Mouse (Mus musculus) hindbrain, postnatal 0 days (tissue): ENCODE data around the gene Ppat. TPM values are rescaled to one million over a fixed set of nuclear protein-coding genes. Genes with fewer than 3 reads are reported as not detected.
A peak's percentile ranks its signal among the peaks of the same experiment; 100 is the strongest.
"Not testable (repeated sequence)": the region's sequence is repeated elsewhere in the genome, so short reads cannot be mapped to it uniquely, and the experiment has no call there.

Source experiments
- ATAC-seq: fragments of 200-750 bp; cut with Nextera tagmentation; 2 replicates; pipeline ENCODE4 v1.8.0; 2017; ENCODE audit warnings: mild to moderate bottlenecking, moderate TSS enrichment, moderate library complexity
- DNase-seq: peaks from one replicate; pipeline ENCODE4 v3.0.0-alpha.2; 2015; ENCODE audit warnings: low spot score
- H3K27ac ChIP-seq: fragments of 300-500 bp; sonication (generic); 2 replicates; pipeline ENCODE4 v1.5.1; 2014; ENCODE audit warnings: mild to moderate bottlenecking
- H3K27me3 ChIP-seq: fragments of 300-500 bp; sonication (generic); 2 replicates; pipeline ENCODE4 v1.6.1; 2014; ENCODE audit warnings: low read length, mixed read lengths; ENCODE audit not compliant: insufficient read depth
- H3K36me3 ChIP-seq: fragments of 300-500 bp; sonication (generic); 2 replicates; pipeline ENCODE4 v1.6.1; 2014; ENCODE audit warnings: low read length, mixed read lengths; ENCODE audit not compliant: insufficient read depth
- H3K4me1 ChIP-seq: fragments of 300-500 bp; sonication (generic); 2 replicates; pipeline ENCODE4 v1.6.1; 2014; ENCODE audit warnings: antibody characterized with exemption, low read length, mixed read lengths; ENCODE audit not compliant: insufficient read depth
- H3K4me2 ChIP-seq: fragments of 300-500 bp; sonication (generic); 2 replicates; pipeline ENCODE4 v1.6.1; 2014; ENCODE audit warnings: low read depth, mild to moderate bottlenecking, low read length, moderate library complexity, mixed read lengths
- H3K4me3 ChIP-seq: fragments of 300-500 bp; sonication (generic); 2 replicates; pipeline ENCODE4 v1.5.1; 2014; ENCODE audit warnings: low read length
- H3K9ac ChIP-seq: fragments of 300-500 bp; sonication (generic); replicated peaks from 2 replicates; pipeline ENCODE4 v1.6.1; 2014; ENCODE audit warnings: mild to moderate bottlenecking, low read length, moderate library complexity, mixed read lengths
- H3K9me3 ChIP-seq: fragments of 300-500 bp; sonication (generic); 2 replicates; pipeline ENCODE4 v1.6.1; 2016; ENCODE audit warnings: low read length, mixed read lengths
- CTCF ChIP-seq: IDR thresholded peaks from 2 replicates; pipeline ENCODE4 v1.5.1; 2016; ENCODE audit warnings: antibody characterized with exemption, control low read depth, low read depth
- WGBS: fragments of 180-500 bp; shearing (Covaris S2); extraction: QIAGEN DNeasy Blood & Tissue Kit; methylation state at CpG from one replicate; pipeline ENCODE4 v1.1.7; 2014; 5-methylcytosine and 5-hydroxymethylcytosine counted together
- polyA plus RNA-seq: library from polyadenylated mRNA; unstranded; fragments of >200 nt; fragmentation: Nextera tagmentation; extraction: Ambion mirVana; gene quantifications from 2 replicates; pipeline ENCODE4 v1.2.1, GENCODE M21; 2015
- total RNA-seq: library from RNA; depleted of rRNA; stranded (reverse); fragments of >200 nt; gene quantifications from 2 replicates; pipeline ENCODE4 v1.2.3, GENCODE M21; 2014

The Ppat gene
- total and polyA plus RNA-seq, 2 experiments from 2014 or later = 10.7 to 13.0 TPM

DNA sequence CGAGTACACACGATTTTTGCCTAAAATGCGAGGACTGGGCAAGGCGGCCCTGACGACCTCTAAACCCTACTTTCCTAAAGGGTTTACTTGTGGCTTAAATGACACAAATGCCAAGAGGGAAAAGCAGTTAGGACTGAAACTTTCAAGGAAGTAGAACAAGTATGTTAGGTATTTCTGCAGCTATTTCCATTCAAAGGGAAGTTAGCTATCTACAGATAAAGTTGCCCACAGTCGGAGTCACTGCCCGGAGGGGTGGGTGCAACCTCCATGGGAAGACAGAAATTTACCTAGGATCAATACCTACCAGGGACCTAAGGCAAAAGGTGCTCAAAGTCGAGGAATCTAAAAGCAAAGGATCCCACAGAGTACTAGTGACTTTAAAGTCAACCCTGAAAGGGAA, 11.7 kb downstream of the Ppat start:
- WGBS = 97% methylated on average over 8 of the region's 8 CpGs
- no peak overlapping the region for H3K9ac ChIP-seq
- no peaks in the 10 kb centered on the region for H3K27me3 ChIP-seq
- DNase-seq = no peak
- H3K4me2 ChIP-seq = no peak overlapping the region
- H3K27ac ChIP-seq = no peak overlapping the region
- H3K9me3 ChIP-seq = no peaks in the 10 kb centered on the region
- no peak for TF ChIP-seq CTCF
- ATAC-seq = no peak
- H3K4me1 ChIP-seq = no peaks in the 10 kb centered on the region
- no peaks in the 10 kb centered on the region for H3K36me3 ChIP-seq
- no peak overlapping the region for H3K4me3 ChIP-seq

DNA sequence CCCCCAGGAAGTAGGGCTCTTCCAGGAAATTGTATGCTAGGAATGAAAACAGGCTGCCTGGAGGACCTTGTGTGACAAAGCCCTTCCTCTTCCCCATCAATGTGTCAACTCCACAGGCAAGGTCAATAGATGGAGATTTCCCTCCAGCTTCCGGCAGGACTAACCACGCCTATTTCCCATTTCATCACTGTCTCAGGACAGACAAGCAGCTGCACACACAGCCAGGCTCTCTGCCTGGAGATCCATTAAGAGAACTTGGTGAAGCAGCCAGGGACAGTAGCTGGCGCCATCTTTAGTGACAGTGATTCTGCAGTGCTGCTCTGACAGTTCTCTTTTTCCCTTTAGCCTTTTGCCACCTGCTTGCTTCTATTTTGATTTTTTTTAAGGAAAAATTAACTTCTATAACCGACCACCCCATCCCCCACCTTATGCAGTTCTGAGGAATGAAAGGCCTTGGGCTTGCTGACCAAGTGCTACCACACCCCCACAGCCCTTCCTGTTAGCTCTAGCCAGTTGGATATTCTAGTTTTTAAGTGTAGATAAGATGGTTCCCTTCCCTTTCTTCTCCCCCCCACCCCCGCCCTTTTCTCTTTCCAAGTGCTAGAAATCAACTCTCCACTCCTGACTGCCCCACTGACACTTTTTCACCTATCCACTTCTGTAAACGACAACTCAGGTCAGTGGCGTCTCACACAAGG, 22.0 kb downstream of the Ppat start:
- ATAC-seq (no peak), DNase-seq (no peak)
- H3K9me3 ChIP-seq = no peaks in the 10 kb centered on the region
- H3K4me2 ChIP-seq = no peak overlapping the region
- H3K4me3 ChIP-seq = no peak overlapping the region
- WGBS = 79% methylated on average over 7 of the region's 7 CpGs
- no peak overlapping the region for H3K27ac ChIP-seq
- H3K36me3 ChIP-seq = peaks cover 13% of the 10 kb centered on the region; the same call in 1 of the 2 replicates
- no peaks in the 10 kb centered on the region for H3K27me3 ChIP-seq
- TF ChIP-seq CTCF = no peak
- H3K4me1 ChIP-seq = no peaks in the 10 kb centered on the region
- no peak overlapping the region for H3K9ac ChIP-seq

DNA sequence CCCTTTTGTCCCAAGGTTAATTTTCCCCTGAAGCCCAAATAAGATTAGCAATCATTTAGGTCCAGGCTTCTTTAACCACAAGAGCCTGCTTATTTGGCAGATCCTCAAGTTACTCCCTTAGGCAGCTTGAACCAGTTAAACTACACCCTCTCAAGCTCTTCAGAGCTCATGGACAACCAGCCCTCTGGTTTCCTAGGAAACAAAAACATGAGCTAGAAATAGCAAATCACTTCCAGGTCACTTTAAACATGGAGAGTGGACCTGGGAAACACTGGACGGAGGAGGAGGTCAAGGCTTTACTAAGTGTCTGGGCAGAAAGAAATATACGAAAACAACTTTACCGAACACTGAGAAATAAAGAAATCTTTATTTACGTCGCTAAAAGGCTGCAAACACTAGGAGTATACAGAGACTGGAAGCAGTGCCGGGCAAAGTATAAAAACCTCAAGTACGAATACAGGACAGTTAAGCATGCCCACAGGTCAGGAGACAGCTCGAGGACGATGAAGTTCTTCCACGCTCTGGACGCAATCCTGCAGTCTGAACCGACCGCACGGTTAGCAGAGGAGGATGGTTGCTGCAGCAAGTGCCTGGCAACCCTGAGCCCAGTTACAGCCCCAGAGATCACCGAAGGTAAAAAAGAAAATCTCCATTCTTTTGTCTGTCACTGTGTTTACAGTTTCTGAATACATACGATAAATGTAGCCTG, 23.1 kb downstream of the Ppat start:
- peak; percentile 68; the same call in 1 of the 2 replicates for ATAC-seq
- H3K4me2 ChIP-seq = 0 out of 2 replicates have a peak overlapping the region, but pooled peaks have one; percentile 19
- WGBS = 76% methylated on average over 16 of the region's 16 CpGs
- no peaks in the 10 kb centered on the region for H3K27me3 ChIP-seq
- DNase-seq = peak; percentile 59
- no peaks in the 10 kb centered on the region for H3K9me3 ChIP-seq
- H3K9ac ChIP-seq = no peak overlapping the region
- no peak for TF ChIP-seq CTCF
- H3K27ac ChIP-seq = no peak overlapping the region
- no peaks in the 10 kb centered on the region for H3K4me1 ChIP-seq
- H3K4me3 ChIP-seq = no peak overlapping the region
- H3K36me3 ChIP-seq = peaks cover 13% of the 10 kb centered on the region; the same call in 1 of the 2 replicates

DNA sequence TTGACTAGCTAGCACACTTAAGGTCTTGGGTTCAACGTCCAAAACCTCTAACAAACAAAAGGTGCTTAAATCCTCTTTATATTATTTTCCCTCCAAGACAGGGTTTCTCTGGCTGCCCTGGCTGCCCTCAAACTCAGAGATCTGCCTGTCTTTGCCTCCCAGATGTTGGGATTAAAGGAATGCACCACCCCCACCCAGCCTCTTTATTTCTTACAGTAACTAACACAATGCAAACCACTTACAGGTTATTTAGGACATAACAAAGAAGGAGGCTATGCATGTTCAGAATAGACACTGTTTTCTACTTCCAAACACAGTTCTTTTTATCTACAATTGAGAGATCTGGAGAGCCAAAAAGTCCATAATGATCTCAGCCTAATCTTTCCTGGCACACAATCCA, 27.1 kb downstream of the Ppat start:
- Histone ChIP-seq H3K27me3 (no peaks in the 10 kb centered on the region), H3K36me3 (peaks cover 20% of the 10 kb centered on the region; the same call in 1 of the 2 replicates), H3K9me3 (no peaks in the 10 kb centered on the region), H3K4me3 (no peak overlapping the region), H3K4me2 (no peak overlapping the region), H3K4me1 (no peaks in the 10 kb centered on the region), H3K27ac (no peak overlapping the region), H3K9ac (no peak overlapping the region)
- no peak for TF ChIP-seq CTCF
- 79% methylated on average over 1 of the region's 1 CpGs for WGBS
- ATAC-seq (no peak), DNase-seq (no peak)

DNA sequence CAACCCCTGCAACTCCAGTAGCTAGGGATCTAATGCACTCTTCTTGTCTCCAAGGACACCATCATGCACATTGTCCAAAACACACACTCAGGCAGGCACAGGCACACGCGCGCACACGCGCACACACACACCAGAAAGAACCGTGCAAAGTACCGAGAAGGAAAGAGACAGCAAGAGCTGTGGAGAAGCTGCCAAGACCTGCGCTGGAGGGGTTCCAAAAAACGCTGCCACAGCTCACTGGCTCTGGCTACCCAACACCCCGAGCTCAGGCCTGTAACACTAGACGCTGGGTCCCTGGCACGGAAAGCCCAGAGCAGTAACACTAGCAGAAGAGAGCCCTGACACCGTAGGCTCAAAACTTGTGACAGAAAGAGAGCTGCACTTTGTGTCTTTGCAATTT, 27.9 kb downstream of the Ppat start:
- peak; percentile 72 for ATAC-seq
- no peaks in the 10 kb centered on the region for H3K27me3 ChIP-seq
- WGBS = 63% methylated on average over 13 of the region's 13 CpGs
- H3K27ac ChIP-seq = no peak overlapping the region
- peak; percentile 76 for DNase-seq
- H3K4me3 ChIP-seq = no peak overlapping the region
- no peak overlapping the region for H3K4me2 ChIP-seq
- H3K9ac ChIP-seq = no peak overlapping the region
- H3K36me3 ChIP-seq = peaks cover 20% of the 10 kb centered on the region; the same call in 1 of the 2 replicates
- no peaks in the 10 kb centered on the region for H3K4me1 ChIP-seq
- TF ChIP-seq CTCF = no peak
- H3K9me3 ChIP-seq = no peaks in the 10 kb centered on the region

DNA sequence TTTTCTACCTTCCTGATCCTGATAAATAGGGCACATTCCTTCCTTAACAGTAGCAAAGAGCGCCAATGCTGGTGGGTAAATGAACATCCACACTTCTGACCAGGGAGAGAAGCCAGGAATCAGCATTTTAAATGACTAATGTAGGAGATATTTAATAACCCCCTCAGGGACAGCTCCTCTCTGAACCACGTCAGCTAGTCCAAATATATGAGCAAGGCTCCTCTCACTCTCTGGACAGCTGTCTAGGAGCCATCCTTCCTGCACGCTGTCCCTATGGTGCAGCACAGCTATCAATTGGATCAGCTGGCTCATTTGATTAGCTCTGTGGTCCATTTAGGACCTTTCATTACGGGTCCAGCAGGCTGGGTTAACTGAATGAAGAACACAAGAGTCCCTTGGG, 28.5 kb downstream of the Ppat start:
- H3K4me3 ChIP-seq = no peak overlapping the region
- H3K4me2 ChIP-seq = no peak overlapping the region
- no peak overlapping the region for H3K9ac ChIP-seq
- DNase-seq (no peak), ATAC-seq (no peak)
- H3K9me3 ChIP-seq = no peaks in the 10 kb centered on the region
- no peaks in the 10 kb centered on the region for H3K27me3 ChIP-seq
- peaks cover 26% of the 10 kb centered on the region; the same call in 1 of the 2 replicates for H3K36me3 ChIP-seq
- TF ChIP-seq CTCF = no peak
- H3K27ac ChIP-seq = no peak overlapping the region
- WGBS = 73% methylated on average over 4 of the region's 4 CpGs
- H3K4me1 ChIP-seq = no peaks in the 10 kb centered on the region

DNA sequence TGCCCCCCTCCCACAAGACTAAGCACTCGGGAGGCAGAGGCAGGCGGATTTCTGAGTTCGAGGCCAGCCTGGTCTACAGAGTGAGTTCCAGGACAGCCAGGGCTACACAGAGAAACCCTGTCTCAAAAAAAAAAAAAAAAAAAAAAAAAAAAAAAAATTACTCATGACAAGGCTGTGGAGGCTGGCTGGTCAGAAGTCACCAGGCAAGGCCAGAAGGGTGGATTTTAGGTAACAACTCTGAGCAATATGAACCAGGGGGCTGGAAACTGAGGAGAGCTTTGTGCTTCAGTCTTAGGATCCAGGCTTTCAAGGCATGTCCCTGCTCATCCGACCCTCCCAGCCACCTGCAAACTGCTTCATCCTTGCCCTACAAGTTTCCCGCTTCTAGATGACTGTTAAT, 38.9 kb downstream of the Ppat start:
- not testable (repeated sequence) for H3K4me1 ChIP-seq, H3K4me2 ChIP-seq, H3K9me3 ChIP-seq, H3K9ac ChIP-seq, H3K4me3 ChIP-seq, H3K27me3 ChIP-seq, ATAC-seq, H3K27ac ChIP-seq, DNase-seq
- peaks cover 10% of the 10 kb centered on the region; the same call in 1 of the 2 replicates for H3K36me3 ChIP-seq
- WGBS = 91% methylated on average over 5 of the region's 5 CpGs
